Mouse (Mus musculus) ZHBTc4 (cell line): Measurements from ENCODE around the gene Cabp2.
"Not testable (repeated sequence)": the region's sequence is repeated elsewhere in the genome, so short reads cannot be mapped to it uniquely, and the experiment has no call there.

Experiments
- DNase-seq: peaks from one replicate; pipeline ENCODE4 v3.0.0-alpha.2; 2011; ENCODE audit warnings: low read depth, low spot score

Gene Cabp2

DNA sequence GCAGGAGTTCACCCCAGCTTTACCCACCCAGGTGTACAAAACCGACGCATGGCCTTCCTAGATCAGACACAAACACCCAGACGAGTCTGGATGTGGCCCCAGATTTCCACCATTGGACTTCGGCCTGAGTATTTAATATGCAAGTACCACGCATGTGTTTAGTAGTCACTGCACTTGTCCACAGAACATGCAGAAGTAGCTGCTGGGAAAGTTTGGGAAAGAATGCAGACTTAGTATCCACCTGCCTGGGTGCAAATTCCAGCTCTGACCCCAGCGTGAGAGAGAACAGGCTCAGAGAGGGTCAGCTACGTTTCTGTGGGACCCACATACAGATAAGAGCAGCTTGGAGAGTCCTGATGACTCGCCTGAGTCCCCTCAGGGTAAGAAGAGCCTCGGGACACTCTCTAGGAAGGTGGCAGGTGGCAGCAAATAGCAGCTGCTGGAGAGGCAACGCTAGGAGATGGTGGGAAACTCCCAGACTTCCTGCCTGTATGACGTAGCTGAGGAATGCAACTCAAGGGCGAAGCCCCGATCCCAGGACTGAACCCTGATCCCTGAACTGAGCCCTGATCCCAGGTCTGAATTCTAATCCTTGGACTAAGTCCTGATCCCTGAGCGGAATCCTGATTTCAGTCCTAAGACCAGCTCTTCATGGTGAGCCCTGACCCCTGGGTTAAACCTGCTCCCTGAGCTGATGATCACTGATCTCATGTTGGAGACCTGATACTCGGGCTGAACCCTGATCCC, 25.3 kb upstream of the Cabp2 start:
- peak; percentile 71 for DNase-seq

DNA sequence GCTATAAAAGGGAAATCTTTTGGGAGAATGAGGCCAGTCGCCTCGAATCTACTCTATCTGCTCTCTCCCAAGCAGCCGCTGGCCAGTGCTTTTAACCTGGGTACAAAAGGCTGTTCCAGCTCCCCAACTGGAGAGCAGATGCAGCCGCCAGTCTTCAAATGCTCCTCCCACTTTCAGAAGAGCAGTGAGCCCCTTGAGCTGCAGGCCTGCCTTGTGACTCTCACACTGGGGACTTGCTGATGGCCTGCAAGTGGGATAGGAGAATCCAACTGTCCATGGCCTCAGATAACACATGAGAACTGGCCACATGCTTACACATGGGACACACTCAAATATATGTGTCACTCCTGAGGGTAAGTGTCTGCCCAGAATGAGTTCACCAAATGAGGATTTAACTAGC, 24.7 kb upstream of the Cabp2 start:
- DNase-seq, result no peak

DNA sequence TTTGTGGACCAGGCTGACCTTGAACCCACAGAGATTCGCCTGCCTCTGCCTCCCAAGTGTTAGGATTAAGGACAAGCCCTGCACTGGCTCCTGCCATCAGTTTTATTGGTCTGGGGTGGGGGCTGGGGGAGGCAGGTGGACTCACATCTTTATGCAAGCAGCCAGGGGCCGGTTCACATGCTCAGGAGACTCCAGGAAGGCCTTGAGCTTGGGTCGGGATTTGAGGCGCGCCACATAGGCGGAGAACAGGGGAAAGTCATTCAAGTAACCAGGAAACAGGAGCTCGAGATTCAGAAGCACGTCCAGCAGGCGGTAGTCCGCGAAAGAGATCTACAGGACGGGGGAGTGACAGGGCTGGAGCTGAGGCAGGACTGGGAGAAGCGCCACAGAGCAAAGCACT, 24.0 kb upstream of the Cabp2 start:
- peak; percentile 60 for DNase-seq

GRCm38 (mm10) chr19:4057962-4058361, 23.4 kb upstream of the Cabp2 start:
- DNase-seq, result no peak

GRCm38 (mm10) chr19:4058581-4058980, 22.8 kb upstream of the Cabp2 start:
- no peak for DNase-seq

GRCm38 (mm10) chr19:4059069-4059740, 22.2 kb upstream of the Cabp2 start, which contains the start of gene Gstp3:
Gene Gstp3, minus strand, starts transcription at chr19:4059569.
- DNase-seq, result peak; percentile 86

- DNase-seq, result not testable (repeated sequence)
These were observed 21.1 kb upstream of the Cabp2 start for GRCm38 (mm10) chr19:4060044-4060898.

- DNase-seq, result no peak
These were observed 20.4 kb upstream of the Cabp2 start for GRCm38 (mm10) chr19:4060899-4061465.

DNA sequence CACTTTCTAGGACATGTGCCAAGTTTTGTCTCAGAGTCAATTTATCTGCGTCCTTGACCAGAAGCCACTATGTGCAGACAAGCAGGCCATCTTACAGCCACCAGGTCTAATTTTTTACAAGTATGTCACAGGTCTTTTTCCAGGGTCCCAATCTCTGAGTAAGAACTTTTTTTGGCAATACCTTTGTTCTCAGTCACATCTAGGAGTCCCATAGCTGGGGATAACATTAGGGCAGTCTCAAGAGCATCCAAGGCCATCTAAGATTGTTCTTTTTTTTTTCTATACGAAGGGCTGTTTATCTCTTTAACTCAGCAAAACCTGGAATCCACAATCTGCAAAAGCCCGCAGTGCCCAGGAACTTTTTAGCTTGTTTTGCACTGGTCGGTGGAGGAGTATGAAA, 18.0 kb upstream of the Cabp2 start:
- not testable (repeated sequence) for DNase-seq

DNA sequence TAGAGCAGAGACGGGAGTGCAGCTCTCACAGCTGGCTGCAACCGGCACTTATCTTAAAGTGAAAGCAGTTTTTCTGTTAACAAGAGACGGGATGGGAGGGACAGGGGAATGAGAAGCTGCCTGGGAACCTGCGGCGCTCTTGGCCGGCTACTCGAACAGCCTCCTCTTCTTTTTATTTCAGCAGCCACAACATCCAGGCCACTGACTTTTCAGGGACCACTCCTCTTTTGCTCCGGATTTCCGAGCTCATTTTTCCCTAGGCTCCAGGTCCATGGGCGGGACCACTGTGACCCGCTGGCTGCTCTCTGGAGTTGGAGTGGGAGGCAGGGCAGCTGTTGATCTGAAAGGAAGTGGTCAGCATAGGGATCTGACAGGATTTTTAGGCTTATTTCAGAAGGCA, 16.9 kb upstream of the Cabp2 start:
- DNase-seq, result not testable (repeated sequence)

DNA sequence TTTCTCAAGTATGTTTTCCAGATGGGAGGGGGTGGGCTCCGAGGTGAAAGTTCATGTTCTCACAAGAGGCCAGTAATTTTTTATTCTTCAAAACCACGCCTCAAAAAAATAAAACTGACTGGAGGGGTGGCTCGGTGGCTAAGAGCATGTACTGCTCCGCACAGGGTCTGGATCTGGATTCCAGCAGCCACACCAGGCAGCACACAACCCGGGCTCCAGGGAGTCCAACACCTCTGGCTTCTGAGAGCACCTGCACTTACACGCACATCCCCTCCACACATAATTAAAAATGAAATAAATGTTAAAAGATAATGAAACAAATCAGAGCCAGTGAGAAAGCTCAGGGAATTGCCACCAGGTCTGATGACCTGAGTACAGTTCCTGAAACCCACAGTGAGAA, 15.1 kb upstream of the Cabp2 start:
- DNase-seq, result no peak

GRCm38 (mm10) chr19:4066877-4067276, 14.5 kb upstream of the Cabp2 start:
- DNase-seq, result no peak

DNA sequence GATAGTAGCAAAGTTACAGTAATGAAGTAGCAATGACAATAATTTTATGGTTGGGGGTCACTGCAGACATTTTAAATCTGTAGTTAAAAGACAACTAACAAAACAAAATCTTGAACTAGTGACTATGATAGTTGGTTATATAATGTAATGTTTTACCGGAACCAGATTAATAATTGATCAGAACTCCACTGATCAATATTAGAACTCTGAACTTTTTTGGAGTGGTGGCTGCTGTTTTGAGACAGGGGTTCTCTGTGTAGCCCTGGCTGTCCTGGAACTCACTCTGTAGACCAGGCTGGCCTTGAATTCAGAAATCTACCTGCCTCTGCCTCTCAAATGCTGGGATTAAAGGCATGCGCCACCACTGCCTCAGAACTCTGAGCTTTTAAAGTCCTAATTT, 13.1 kb upstream of the Cabp2 start:
- DNase-seq, result not testable (repeated sequence)

DNA sequence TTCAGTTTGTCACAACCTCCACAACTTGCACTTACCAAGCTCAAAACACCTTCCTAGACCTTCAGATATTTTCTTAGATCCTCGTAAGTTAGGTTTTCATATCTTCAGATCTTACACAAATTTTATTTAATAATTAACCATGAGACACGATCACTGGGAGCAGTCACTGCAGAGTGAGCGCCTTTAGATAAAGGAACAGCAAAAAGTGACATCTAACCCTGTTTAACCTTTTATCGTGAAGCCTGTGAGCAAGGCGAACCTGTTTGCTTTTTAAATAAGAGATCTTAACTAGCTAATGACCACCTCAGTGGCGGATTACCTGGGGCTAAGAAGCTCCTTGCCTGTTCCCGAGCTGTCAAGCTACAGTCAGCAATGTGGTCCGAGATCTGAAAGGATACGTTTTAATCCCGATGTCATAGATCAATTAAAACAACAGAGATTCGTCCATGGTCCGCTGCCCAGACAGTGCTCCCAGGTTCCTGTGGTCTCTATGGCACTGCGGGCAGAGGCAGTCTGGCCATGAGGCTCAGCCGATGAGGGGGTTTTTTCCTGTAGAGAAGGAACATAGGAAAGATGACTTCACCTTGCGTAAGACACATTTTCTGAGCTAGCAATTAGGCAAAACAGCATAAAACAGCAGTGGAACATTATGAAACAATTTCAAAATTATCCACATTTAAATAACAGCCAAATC, 12.5 kb upstream of the Cabp2 start:
- no peak for DNase-seq

DNA sequence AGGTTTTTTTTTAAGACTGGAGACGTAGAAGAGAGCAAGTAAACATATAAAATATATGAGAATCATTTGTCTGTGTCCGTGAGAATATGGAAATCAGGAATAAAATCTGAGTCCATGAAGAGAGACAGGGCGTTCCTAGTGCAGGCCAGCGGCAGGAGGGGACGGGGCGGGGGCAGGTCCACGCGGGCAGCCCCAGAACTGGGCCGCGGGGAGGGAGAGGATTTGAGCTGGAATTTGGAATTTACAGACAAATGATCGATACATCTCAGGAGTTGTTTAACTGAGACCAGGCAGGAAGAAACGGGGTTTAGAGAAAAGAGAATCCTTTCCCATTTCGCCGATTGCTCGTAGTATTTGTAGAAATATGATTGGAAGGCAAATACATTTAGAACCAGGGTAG, 11.1 kb upstream of the Cabp2 start:
- DNase-seq, result no peak

DNA sequence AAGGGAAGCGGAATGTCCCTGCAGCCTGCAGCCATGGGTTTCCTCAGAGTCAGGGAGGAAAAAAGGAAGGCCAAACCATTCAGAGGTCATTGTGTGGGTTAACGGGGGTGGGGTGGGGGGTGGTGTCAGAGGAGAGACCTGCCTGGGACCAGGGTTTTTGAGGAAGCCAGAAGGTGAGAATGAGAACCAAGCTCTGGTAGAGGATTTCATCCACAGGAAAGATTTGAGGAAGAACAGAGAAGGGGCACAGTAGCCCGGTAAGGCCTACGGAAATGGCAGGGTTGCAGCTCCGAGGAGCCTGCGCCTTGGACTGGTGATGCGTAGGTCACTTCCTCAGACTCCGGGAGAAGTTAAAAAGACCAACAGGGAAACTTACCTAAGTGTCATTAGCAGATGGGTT, 10.6 kb upstream of the Cabp2 start:
- DNase-seq, result no peak

DNA sequence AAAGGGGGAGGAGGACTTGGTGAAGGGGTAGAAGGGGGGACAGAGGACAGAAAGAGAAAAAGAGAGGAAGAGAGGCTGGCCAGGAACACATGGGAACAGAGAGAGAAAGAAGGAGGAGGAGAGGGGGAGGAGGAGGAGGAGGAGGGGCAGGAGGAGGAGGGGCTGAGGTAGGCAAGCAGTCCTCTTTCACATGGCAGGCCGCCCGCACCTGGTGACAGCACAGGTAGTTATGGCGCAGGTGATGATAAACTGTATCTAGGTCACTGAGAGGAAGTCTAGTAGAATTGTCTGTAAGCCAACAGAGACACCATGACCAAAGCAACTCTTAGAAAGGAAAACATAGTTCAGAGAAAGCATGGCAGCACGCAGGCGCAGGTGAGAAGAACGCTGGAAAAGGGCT, 10.0 kb upstream of the Cabp2 start:
- no peak for DNase-seq

- DNase-seq, result no peak
These were observed 8.5 kb upstream of the Cabp2 start for GRCm38 (mm10) chr19:4072706-4073424.

DNA sequence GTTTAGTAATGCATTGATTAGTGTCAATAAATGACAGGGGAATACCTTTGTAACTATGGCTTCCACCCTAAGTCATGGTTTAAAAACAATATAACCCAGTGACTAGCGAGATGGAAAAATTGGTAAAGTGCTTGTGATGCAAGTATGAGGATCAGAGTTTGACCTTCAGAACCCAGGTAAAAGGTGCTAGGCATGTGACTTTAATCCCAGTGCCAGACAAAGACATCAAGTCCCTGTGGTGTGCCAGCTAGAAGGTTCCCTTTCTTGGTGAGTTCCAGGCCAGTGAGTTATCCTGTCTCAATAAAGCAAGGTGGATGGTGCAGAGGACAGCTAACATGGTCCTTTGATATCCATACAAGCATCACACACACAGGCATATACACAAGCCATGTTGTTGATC, 5.8 kb upstream of the Cabp2 start:
- DNase-seq, result no peak

DNA sequence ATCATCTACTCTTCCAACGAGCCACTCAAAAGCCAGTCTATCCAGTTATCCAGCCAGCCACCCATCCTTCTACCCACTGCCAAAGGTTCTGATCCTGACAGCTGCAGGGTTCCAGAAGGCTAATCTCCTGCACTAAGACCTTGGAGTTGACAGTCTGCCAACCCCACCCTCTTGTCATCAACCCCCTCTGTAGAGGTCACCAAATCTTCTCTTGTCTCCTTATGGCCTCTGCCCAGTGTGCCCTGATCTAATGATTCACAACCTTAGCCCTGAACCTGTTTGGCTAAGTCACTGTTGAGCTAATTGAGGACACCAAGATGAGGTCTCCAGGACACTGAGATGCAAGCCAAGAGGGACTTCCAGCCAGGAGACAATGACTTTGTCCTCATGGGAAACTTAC, 1.8 kb upstream of the Cabp2 start:
- DNase-seq, result no peak

DNA sequence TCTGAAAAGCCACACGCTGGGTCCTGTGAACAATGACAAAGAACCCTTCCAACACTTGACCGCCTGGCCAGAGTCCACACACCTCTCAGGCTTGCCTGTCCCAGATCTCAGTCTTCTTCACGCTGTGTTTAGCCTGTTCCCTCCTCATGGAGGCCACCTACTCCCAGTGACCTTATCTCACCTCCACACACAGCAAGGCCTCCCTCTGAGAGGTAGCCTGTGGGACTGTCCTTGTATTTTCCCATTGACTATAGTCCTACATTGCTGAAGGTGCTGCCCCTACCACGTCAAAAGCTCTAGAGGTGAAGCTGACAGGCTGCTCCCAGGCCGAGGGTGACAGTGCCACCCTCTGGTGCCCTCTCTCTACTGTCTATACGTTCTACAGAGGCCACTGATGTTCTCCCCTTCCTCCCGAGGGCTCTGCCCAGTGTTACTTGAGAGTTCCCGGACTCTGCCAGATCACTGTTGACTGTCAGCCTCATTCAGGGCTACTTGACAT, 818 bp upstream of the Cabp2 start:
- no peak for DNase-seq
